Mouse (Mus musculus): ENCODE data around the gene Pthlh. TPM values are rescaled to one million over a fixed set of nuclear protein-coding genes. Genes with fewer than 3 reads are reported as not detected.
A peak's percentile ranks its signal among the peaks of the same experiment; 100 is the strongest.

Gene Pthlh
- 1 to 10 TPM in 1 of 2 experiments, under 1 TPM in 1; 0.74 to 1.3 TPM for total RNA-seq (2021)
- long read RNA-seq, experiment 1, partial matches to known transcripts, result 0 of 3 reads
- long read RNA-seq, experiment 1, other reads (novel, unspliced or antisense), result 0 of 3 reads
- long read RNA-seq, experiment 2, partial matches to known transcripts, result 2 of 3 reads
- long read RNA-seq, experiment 2, other reads (novel, unspliced or antisense), result 0 of 3 reads

DNA sequence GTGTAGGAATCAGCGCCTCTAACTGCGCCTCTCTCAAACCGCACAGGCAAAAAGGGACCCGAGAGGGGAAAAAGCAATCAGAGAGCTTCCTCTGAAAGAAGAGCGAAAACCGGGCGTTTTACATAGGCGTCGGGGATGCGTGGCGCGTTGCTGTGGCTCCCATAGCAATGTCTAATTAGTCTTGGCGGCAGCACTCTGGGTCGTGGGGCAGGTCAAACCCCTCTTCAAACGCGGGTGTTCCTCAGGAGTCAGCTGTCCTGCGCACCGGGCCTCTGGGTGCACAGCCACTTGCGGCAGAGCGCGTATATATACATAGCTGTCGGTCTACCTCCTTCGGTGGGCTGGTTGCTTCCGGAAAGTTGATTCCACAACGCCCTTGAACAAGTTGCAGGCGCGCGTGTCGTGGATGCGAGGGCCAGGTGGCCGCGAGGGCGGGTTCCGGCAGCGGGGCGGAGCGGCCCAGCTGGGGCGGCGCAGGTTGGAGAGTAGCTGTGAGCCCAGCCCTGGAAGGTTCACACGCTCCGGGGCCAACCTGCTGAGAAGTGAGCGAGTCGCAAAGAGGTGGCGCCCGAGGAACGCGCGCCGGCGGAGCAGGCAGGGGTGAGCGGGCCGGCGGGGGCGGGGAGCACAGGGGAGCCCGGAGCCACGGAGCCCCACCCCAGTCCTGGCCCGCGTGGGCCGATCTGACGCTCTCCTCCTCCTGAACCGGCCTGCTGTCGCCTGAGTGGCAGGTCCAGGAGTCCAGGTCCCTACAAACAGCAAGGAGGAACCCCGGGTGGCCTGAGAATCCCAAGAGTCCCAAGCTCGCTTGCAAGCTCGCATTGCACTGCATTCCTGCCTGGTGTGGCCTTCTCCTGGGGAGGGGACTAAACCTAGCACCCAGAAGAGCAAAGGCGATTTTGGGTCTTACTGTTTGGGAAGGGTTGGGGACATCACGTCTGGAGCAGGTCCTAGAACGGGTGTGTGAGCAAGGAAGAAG lies at the start of gene Pthlh:
Gene Pthlh, minus strand, starts transcription at position 597 of the 979 bp plus-strand sequence.
- DNase-seq, result peak; percentile 62 to 72

DNA sequence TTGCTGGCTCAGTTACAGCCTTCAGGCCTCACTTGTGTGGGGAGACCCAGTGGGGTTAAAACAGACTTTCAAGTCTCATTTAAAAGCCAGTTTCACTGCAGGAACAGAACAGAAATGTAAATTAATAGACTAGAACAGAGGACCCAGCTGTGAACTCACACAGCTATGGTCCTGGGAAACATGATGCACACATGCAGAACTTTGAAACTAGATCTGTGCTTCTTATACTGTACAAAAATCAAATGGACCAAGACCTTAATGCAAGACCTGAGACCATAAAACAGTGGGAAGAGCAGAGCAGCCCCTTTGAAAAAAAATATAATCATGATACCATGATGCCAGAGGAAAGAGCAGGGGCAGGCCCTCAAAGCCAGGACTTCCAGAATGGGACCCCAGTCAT lies 49.3 kb upstream of the Pthlh start:
- DNase-seq, result no peak

DNA sequence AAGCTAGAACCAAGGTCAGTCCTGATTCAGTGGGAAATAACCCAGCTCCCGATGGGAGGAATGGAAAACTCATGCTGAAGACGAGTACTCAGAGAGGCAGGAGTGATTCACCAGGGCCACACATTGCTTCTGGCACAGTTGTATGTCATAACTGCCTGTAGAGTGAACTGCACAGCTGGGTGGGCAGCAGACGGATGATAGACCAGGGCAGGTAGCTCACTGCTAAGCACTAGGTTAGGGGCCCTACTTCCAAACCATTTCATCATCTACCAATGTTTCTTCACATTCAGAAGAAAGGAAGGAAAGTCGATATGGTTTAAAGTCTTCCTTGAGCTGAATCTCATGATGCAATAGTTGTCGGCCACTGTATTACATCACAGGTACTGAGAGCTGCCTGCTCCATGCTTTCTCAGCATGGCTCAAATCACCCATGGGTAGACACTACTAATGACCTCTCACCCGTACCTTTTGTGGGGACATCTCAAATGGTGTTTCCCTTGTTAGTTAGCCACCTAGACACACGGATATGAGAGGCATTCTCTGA lies 46.5 kb upstream of the Pthlh start:
- DNase-seq, result no peak

DNA sequence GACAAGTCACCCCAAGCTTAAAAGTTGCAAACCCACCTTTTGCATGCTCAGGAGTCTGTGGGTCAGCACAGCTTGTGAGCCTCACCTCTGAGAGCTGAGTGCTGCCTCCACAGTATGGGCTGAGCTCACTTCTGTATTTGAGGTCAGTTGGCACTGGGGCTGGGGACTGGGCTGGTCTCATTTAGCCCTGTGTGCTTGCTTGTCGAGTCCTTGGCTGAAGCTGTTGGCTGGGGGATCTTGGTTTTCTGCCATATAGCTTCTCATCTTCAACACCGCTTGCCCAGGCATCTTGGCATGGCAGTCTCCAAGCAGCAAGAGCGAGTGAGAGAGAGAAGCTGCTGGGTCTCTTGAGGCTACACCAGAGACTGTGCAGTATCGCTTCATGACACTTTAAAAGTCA lies 46.1 kb upstream of the Pthlh start:
- DNase-seq, result peak in 1 of 2 experiments; percentile 8

DNA sequence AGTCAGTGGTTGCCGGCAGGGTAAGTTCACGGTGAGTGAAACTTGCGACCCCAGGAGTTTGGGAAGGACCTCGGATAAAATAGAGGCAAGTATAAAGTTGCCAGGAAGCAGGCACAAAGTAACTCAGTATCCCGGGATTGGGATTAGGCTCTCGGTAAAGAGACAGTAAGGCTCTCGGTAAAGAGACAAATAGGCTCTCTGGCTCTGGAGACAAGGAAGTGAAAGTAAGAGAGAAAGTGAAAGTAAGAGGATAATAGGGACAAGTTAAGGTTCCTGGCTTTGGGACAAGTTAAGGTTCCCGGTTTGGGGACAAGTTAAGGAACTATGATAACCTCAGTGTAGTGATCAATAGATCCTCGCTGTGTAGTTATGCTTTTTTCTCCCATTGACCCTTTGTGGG lies 40.3 kb upstream of the Pthlh start:
- peak; percentile 34 to 41 for DNase-seq

DNA sequence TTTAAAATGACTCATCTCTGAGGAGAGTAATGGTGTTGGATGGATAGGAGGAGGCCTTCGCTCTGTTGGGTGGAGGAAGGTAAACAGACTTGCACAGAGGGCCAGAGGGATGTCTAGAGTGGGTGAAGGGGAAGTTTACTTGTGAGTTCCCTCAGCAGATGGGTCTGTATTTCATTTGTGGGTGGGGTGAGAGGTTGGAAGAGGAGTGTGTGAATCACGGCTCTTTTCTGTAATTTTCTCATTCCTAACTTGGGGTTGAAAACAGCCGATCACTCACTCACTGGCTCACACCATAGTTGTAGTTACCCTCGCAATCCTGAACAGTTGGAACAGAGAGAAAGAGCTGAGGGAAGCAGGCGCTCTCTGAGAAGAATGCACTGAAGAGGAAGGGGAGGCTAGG lies 35.6 kb upstream of the Pthlh start:
- no peak for DNase-seq

DNA sequence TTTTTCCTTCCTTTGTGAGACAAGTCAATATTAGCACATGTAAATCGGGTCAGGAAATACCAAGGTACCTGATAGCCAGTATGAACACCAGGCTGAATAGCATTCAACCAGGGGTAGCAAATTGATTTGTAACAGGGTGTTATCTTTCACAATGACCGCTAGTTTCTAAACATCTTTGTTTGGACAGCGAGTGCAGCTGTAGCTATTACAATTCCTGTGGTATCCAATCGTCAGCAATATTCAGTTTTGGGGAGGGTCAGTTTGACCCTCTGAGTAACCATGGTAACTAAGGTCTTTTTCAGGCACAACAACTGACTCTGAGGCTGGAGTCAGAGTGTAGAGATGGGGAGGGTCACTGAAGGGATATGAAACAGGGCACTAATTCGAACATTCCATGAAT lies 15.3 kb upstream of the Pthlh start:
- no peak for DNase-seq

DNA sequence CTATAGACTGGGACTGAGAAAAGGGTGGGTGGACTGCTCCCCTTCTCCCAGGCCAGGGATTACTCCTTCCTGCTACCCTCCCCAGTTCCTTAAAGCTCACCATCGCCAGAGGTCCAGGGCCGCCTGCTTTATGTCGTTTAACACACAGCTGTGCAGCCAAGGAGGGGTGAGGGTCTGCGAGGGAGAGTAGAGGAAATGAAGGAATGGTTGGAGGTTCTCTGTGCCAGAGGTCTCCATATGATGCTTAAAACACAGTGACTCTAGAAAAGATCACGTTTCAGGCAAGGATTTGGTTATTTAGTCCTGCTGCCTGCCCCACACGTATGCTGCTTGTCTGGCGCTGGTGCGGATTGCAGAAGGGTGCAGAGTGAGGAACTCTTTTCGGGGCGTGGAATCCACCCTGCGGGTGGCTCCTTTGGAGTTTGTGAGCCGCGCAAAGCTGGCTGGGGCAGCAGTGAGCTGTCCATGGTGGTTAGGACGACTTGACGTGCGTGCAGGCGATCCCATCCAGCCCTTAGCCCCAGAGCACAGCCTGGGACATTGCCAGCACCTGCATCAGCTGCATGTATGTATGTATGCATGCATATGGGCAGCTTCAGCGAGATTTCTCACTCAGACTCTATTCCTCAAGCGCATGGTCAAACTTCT lies 4.3 kb upstream of the Pthlh start:
- DNase-seq, result no peak

DNA sequence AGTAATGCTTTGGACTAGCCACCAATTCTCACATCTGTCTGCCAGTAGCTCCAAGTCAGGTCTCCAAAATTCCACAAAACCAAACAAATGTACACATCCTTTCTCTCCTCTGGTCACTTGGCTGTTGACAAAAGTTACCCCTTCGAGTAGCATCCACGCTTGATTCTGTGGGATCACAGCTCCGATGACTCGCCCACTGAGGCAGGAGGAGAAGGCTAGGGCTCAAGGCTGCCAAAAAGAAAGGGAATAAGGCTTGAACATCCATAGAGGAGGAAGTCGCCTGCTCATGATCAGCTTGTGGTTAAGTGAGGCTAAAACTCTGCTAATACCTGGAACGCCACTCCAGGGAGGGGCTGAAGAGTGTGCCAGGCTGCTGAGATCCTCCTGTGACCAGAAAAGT lies 2.5 kb upstream of the Pthlh start:
- no peak for DNase-seq

DNA sequence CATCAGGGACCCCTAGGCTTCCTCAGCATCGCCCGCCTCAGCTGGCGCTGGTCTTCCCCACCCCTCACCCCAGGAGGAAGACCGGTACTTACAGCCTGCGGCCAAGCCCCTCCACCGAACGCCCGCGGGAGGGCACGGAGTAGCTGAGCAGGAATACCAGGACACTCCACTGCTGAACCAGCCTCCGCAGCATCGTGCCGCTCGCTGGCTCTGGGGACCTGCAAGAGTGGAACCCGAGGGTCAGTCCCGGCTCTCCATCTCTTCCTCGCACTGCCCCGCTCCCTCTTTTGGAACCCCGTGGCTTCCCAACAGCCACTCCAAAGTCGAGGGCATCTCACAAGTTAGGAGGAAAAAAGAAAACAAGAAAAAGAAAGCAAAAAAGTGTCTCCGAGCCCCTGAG lies 805 bp downstream of the Pthlh start:
- no peak for DNase-seq

DNA sequence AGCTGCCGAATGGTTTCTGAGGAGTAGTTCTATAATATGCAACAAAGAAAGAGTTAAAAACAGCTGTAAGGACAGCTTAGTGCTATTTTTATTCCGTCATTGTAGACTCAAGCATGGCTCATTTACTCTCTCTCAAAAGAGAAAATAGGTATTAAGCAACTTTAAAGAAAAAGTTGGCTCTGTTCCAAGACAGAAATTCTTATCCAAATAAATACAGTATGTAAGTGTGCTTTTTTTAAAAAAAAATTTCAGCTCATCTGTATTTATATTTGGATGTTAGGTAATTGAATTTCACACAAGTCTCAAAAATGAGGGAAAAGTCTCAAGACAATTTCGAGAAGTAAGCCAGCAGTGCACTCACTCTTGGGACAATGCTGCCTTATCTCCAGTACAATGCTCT lies 2.4 kb downstream of the Pthlh start:
- no peak for DNase-seq

DNA sequence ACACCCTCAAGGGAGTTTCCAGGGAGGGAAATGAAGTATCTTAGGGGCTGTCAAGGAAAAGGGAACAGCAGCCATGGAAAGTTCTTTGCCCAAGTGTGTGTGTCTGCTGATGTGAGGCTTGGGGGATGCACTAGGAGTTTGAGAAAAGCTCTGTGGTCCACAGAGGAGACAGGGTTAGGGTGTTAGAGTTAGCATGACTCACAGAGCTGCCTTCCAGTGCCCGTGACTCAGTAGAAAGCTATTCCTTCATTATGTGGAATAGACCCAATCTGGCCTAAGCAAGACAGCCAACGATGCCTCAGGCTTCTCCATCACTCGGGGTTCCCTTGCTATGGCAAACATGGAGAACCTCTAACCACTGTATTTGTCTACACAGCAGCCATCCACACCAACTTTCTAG lies 3.2 kb downstream of the Pthlh start:
- peak in 1 of 2 experiments; percentile 8 for DNase-seq

DNA sequence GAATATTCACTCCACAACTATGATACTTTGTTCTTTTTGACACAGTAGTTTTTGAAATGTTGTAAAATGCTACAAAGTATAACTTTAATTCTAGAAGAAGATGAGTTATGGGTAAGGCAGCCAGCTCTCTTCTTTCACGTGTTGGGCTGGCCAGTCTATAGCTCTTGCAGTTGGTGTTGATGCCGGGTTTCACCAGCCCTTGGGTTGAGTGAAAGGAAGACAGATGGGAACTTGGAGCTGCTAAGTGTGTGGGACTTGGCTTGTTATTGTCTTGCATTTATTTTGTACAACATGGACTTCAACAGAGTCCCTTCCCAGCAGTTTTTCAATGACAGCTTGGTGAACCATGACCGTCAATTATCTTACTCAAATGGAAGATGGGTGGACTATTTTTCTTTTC lies 16.2 kb downstream of the Pthlh start:
- no peak for DNase-seq

DNA sequence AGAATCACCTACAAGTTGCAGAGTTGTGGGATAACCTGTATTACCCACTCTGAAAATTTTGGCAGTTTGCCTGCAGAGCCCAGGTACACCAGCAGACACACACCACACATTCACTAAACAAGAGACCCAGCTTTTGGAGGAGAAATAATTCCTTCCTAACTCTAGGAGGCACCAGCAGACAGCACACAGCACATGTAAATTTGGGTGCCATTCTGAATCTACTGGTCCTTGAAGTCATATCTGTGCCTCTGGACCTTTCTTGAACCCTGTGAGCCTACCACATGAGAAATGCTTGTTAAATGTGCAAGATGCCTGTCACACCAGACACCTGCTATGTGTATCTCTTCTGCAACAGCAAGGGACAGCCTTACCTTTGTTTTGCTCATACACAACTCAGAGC lies 19.7 kb downstream of the Pthlh start:
- no peak for DNase-seq

DNA sequence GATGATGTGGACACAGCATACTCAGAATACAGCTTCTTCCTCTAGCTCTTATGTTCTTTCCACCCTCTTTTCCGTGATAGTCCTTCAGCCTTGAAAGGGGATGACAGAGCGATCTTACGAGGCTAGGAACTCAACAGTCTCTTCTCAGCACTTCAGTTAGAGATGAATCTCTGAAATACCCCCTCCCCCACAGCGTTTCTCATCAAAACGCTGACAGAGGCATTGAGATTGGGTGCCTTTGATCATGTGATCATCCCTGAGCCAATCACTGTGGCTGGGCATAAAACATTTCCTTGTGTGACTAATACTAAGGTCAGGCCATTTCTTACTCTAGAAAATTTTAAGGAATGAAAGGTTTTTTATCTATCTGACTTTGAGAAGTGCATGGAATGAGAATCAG lies 20.3 kb downstream of the Pthlh start:
- no peak for DNase-seq

DNA sequence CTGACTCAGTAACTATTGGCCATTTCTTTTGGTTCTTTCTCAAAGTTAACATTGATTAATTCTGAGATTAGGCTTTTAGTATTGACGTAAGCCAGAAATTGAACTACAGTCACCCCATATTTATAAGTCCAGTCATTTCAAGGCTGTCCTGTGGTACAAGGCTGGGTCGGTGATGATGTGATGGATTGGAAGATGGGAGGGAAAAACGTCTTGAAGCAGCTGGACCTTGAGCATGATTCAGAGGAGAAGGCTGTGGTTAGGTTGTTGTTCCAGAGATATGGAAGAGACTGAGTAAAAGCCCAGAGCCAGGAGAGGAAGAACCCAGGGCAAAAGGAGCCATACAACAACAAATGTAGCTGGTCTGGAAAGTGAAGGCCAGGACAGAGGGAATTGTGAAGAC lies 22.4 kb downstream of the Pthlh start:
- DNase-seq, result no peak

DNA sequence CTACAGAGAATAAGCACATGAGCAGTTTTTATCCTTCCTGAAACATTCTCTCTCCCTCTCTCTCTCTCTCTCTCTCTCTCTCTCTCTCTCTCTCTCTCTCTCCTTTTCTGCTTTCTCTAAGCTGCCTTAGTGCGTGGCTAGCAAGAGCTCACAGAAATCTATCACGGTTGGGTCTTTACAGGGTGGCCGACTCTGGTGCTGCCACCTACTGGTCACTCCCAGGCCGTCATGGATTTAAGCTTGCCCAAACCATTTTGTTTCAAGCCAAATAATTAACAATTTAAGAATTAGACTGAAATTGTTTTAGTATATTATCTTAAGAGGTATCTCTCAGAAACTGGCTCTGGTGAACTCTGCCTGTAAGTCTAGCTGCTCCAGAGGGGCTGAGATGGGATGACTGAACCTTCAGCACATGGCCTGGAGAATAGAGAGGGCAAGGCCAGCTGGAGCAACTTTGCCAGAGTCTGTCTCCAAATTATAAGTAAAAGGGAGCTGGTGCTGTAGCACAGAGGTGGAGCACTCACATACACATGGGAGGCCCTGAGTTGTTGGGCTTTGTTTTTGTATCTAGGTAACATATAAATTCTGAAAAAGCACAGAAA lies 23.7 kb downstream of the Pthlh start:
- peak; percentile 19 to 67 for DNase-seq

DNA sequence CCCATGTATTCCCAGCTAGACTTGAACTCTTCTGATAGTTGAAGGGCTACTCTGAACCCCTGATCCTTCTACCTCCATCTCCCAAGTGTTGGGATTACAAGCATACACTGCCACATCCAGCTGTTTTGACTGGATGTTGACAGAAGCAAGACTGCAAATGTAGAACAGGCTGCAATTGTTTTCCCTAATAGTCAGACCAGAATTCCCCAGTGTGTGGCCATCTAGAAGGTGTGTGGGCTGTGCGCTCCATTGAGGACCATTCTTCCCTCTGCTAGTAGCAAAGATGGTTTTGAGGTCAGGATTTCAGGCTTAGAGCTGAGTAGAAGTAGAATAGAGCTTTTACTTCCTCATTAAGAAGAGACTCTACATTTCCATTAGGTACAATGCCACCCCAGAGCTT lies 37.3 kb downstream of the Pthlh start:
- no peak for DNase-seq

DNA sequence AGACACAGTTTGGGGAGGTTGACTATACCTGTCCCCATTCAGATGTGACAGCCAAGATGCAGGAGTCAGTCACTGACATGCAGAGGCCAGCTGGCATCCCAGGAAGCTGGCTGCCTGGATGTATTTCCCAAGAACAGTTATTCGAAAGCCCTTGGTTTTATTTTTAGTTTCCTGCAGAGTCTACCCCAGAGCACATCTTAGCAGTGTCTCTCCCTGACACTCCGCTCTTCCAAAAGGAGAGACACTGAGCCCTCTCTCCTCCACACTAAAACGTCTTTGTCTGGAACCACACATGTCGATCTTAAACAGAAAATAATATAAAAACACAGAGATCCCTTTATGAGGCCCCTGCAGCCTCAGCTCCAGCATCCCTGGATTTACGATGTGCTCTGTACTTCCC lies 44.9 kb downstream of the Pthlh start:
- DNase-seq, result no peak

DNA sequence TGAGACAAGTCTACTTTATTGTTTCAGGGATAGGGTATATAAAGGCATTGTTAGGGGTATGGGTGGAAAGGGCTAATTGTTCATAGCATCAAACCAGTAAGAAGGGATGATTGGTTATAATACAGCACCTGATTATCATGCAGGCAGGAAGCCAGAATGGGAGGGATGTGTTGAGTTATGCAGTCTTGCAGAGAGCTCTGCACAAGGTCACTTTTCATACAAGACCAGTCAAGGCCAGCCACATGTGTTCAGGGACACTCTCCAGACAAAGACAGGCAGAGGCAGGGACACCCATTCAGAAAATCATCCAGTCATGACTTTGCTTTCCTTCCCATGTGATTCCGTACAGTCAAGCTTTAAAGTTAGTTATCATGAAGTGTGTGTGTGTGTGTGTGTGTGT lies 47.8 kb downstream of the Pthlh start:
- DNase-seq, result no peak

DNA sequence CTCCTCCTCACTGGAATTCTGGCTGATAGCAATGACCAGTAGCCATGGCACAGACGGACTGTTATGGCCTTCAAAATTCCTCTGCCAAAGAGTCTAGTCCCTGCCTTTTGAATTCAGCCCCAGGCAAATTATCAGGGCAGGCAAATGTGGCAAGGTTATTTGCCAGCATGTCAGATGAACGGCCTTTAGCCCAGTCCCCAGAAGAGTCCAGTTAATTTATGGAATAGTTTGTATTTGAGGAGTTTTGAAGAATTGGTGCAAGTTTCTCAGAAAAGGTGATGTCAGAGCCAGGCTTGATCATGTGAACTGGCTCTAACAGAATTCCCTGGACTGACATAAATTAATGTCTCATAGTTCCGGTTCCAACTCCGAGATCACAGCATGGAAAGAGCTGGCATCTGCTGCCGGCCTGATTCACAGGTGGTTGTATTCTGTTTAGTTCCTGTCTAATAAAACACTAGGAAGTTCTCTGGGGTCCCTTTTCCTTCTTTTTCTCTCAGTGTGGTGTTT lies 56.1 kb downstream of the Pthlh start:
- DNase-seq, result no peak
